Mouse (Mus musculus): ENCODE data around the gene Hist1h1e. TPM values are rescaled to one million over a fixed set of nuclear protein-coding genes. Genes with fewer than 3 reads are reported as not detected.
"Not testable (repeated sequence)": the region's sequence is repeated elsewhere in the genome, so short reads cannot be mapped to it uniquely, and the experiment has no call there.

Hist1h1e gene
- polyA plus RNA-seq, 1 experiment from 2014 or later, result 26.6 TPM

DNA sequence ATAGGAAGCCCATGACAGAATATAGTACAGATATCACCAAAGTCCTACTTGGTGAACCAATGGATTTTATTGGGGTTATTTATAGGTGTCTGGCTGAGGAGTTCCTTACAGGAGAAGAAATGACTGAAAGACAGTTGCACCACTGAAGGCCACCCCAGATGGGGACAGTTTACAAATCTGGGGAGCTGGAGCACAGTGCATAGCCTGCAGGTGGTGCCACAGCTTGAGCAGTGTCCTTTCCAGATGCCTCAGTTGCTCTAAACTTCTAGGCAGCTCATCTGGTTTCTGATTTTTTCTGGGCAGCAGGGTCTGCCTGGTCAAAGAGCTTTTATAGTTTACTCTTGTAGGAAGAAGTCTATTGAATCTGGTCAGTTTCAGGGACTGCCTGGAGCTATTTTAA, 12.5 kb downstream of the Hist1h1e start:
- H3K9ac ChIP-seq, result peak overlapping the region; percentile 60; the same call in 1 of the 2 replicates
- H3K36me3 ChIP-seq (replicated peaks), result peaks cover 11% of the 10 kb centered on the region
- H3K4me3 ChIP-seq (replicated peaks), result no peak overlapping the region
- H3K9me3 ChIP-seq (replicated peaks), result no peaks in the 10 kb centered on the region
- peak overlapping the region; percentile 94 for H3K27ac ChIP-seq (replicated peaks)
- H3K4me2 ChIP-seq, result peak overlapping the region; percentile 59
- ATAC-seq (ENCODE audit: insufficient read depth), result peak; percentile 37; the same call in 1 of the 2 replicates
- H3K4me1 ChIP-seq (replicated peaks), result peaks cover 30% of the 10 kb centered on the region
- no peaks in the 10 kb centered on the region for H3K27me3 ChIP-seq

DNA sequence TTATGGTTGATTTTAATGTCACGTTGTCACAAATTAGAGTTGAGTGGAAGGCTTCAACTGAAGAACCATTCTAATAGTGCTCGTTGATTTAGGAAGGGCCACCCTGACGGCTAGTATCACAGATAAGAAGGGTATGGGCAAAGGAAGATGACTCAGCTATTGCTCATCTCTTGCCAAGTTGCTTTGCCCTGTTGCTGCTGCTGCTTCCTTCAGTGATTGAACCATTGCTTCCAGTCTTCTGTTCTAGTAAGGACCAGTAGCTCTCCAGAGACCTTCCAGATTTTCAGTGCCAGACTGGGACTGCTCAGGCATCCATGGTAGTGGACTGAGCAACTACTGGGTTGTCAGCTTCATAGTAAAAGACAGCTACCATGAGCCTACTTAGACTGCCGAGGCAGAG, 13.1 kb downstream of the Hist1h1e start:
- peak overlapping the region; percentile 94 for H3K27ac ChIP-seq (replicated peaks)
- peak; percentile 92 for ATAC-seq (ENCODE audit: insufficient read depth)
- H3K4me3 ChIP-seq (replicated peaks), result no peak overlapping the region; the same call in 1 of the 2 replicates
- WGBS (ENCODE audit: insufficient replicate concordance), result 24% methylated on average over 4 of the region's 4 CpGs
- peaks cover 33% of the 10 kb centered on the region for H3K4me1 ChIP-seq (replicated peaks)
- peak overlapping the region; percentile 60 for H3K9ac ChIP-seq
- peak overlapping the region; percentile 59 for H3K4me2 ChIP-seq
- no peaks in the 10 kb centered on the region for H3K9me3 ChIP-seq (replicated peaks)
- H3K36me3 ChIP-seq (replicated peaks), result peaks cover 11% of the 10 kb centered on the region
- no peaks in the 10 kb centered on the region for H3K27me3 ChIP-seq

DNA sequence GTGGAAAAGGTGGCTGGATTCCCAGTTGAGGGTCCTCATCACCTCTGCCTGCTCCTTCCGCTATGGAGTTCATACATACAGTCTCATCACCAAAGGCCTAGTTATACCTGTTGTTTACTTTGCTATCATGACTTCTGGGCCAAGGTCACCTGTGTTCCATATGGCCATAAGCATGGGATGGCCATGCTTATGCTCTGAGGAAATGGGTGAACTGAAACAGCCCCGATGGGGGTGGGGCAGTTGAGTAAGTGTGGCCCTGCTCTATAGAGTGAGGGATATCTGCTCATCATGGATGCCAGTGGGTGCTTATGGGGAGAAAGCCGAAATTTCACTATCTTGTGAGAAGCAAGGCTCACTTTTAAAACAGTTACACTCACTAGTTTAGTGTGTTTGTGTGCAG, 17.3 kb downstream of the Hist1h1e start:
- 79% methylated on average over 3 of the region's 3 CpGs for WGBS (ENCODE audit: insufficient replicate concordance)
- ATAC-seq (ENCODE audit: insufficient read depth), result no peak
- H3K4me2 ChIP-seq, result no peak overlapping the region
- no peak overlapping the region for H3K4me3 ChIP-seq (replicated peaks)
- H3K36me3 ChIP-seq (replicated peaks), result 0 out of 2 replicates have a peak, but pooled peaks cover 3% of the 10 kb centered on the region
- H3K27ac ChIP-seq (replicated peaks), result no peak overlapping the region; the same call in 1 of the 2 replicates
- no peak overlapping the region for H3K9ac ChIP-seq
- no peaks in the 10 kb centered on the region for H3K9me3 ChIP-seq (replicated peaks)
- H3K27me3 ChIP-seq, result no peaks in the 10 kb centered on the region
- peaks cover 34% of the 10 kb centered on the region for H3K4me1 ChIP-seq (replicated peaks)

DNA sequence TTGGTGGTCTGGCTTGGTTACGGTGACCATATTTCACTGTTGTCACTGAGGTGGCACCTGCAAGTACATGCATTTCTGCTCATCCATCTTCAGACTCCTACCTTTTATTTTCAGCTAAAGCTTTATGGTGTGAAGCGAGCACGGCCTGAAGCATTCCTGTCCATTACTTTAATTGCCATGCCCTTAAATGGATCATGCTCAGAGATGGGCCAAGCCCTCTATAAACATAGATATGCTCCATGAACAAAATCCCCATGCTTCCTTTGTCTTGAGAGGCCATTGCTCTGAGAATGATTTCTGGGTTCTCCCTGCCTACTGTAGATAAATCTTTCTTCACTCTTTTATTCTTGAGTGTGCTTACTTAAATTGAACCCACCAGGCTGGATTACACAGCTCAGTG, 17.9 kb downstream of the Hist1h1e start:
- WGBS (ENCODE audit: insufficient replicate concordance), result 78% methylated on average over 3 of the region's 3 CpGs
- no peak for ATAC-seq (ENCODE audit: insufficient read depth)
- H3K4me1 ChIP-seq (replicated peaks), result peaks cover 28% of the 10 kb centered on the region
- H3K36me3 ChIP-seq (replicated peaks), result 0 out of 2 replicates have a peak, but pooled peaks cover 3% of the 10 kb centered on the region
- H3K9me3 ChIP-seq (replicated peaks), result no peaks in the 10 kb centered on the region
- H3K9ac ChIP-seq, result no peak overlapping the region
- H3K4me3 ChIP-seq (replicated peaks), result no peak overlapping the region
- no peak overlapping the region; the same call in 1 of the 2 replicates for H3K27ac ChIP-seq (replicated peaks)
- H3K4me2 ChIP-seq, result no peak overlapping the region
- no peaks in the 10 kb centered on the region for H3K27me3 ChIP-seq

DNA sequence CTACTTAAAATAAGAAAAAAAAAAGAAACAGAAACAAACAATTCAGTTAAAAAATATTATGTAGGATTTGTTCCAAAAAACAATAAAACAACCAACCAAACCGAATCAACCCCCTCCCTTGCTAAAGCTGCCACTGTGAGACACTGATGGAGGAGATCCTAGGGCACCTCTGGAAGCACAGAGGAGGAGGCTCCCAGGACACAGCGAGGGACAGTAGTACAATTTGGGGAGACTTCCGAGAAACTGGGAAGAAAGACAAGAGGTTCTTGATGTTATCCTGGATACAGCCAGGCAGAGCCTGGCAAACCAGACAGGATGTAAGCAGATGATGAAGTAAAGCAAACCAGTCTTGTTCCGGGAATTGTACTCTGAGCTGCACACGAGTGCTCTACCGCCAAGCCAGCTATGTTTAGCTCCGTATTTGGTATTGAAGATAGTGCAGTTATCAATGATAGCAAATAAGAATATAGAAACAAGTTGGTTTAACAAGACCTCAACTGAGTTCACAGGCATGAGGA, 19.1 kb downstream of the Hist1h1e start:
- peaks cover 17% of the 10 kb centered on the region for H3K4me1 ChIP-seq (replicated peaks)
- WGBS (ENCODE audit: insufficient replicate concordance), result 42% methylated on average over 7 of the region's 7 CpGs
- no peaks in the 10 kb centered on the region for H3K9me3 ChIP-seq (replicated peaks)
- H3K9ac ChIP-seq, result no peak overlapping the region
- H3K36me3 ChIP-seq (replicated peaks), result 0 out of 2 replicates have a peak, but pooled peaks cover 3% of the 10 kb centered on the region
- H3K27me3 ChIP-seq, result no peaks in the 10 kb centered on the region
- no peak overlapping the region for H3K4me3 ChIP-seq (replicated peaks)
- peak overlapping the region; percentile 25; the same call in 1 of the 2 replicates for H3K27ac ChIP-seq (replicated peaks)
- no peak overlapping the region for H3K4me2 ChIP-seq
- ATAC-seq (ENCODE audit: insufficient read depth), result no peak

DNA sequence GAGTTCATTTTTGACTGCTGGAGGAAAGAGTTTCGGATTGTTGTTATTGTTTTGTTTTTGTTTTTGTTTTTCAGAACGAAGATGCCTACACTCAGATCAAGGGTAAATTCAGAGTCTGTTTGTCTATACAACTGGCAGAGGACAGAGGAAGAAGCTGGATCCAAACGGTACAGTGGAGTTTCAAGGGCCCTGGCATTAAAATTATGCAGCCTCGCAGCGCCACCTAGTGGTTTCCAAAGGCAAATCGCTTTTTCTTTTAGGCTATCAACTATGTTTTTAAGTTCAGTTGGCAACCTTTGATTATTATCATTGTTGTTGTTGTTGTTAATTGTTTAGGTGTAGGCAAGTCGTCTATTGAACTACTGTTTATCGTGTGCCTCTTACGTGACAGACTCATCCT, 24.4 kb downstream of the Hist1h1e start:
- Histone ChIP-seq H3K4me3 (replicated peaks) (no peak overlapping the region), H3K4me1 (replicated peaks) (peaks cover 45% of the 10 kb centered on the region), H3K9ac (peak overlapping the region; percentile 7; the same call in 1 of the 2 replicates), H3K36me3 (replicated peaks) (0 out of 2 replicates have a peak, but pooled peaks cover 3% of the 10 kb centered on the region), H3K27me3 (no peaks in the 10 kb centered on the region), H3K4me2 (0 out of 2 replicates have a peak overlapping the region, but pooled peaks have one; percentile 21), H3K9me3 (replicated peaks) (no peaks in the 10 kb centered on the region), H3K27ac (replicated peaks) (peak overlapping the region; percentile 88)
- ATAC-seq (ENCODE audit: insufficient read depth), result no peak
- 4% methylated on average over 9 of the region's 9 CpGs for WGBS (ENCODE audit: insufficient replicate concordance)

DNA sequence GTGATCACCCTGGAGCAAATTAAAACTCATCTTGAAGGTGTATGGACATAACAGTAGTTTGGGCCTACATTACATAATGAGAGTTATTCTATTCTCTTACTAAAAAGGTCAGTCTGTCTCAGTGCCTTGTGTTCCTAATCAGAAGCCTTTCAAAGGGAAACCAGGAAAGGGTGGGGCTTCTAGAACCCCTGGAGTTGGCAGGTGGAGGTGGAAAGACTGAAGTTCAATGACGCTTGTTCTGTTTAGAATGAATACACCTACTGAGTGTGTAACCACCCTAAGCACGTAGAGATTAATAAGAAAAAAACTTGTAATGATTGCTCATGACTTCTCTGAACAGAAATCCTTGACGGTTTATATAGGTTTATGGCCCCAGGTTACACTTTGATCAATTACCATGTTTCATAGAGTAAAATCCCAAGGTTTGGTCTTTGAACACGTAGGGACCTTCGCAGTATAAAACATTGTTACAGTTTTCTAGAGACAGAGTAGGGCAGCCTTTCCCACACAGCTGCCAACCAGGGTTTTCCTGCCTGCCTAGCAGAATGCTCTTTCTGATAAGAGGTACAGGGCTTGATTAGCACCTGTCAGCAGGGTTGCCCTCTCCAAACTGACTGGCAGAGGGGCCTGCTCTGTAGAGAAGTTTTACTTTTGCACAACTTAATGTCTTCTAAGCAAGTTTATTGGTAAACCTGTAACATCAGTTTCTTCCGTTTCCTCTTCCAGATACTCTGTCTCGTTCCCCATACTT, 26.6 kb downstream of the Hist1h1e start:
- Histone ChIP-seq H3K4me1 (replicated peaks) (peaks cover 53% of the 10 kb centered on the region), H3K27ac (replicated peaks) (peak overlapping the region; percentile 88), H3K4me3 (replicated peaks) (peak overlapping the region; percentile 6; the same call in 1 of the 2 replicates), H3K9me3 (replicated peaks) (no peaks in the 10 kb centered on the region), H3K4me2 (peak overlapping the region; percentile 21), H3K27me3 (no peaks in the 10 kb centered on the region), H3K36me3 (replicated peaks) (no peaks in the 10 kb centered on the region), H3K9ac (peak overlapping the region; percentile 41)
- WGBS (ENCODE audit: insufficient replicate concordance), result 30% methylated on average over 7 of the region's 7 CpGs
- peak; percentile 94 for ATAC-seq (ENCODE audit: insufficient read depth)

DNA sequence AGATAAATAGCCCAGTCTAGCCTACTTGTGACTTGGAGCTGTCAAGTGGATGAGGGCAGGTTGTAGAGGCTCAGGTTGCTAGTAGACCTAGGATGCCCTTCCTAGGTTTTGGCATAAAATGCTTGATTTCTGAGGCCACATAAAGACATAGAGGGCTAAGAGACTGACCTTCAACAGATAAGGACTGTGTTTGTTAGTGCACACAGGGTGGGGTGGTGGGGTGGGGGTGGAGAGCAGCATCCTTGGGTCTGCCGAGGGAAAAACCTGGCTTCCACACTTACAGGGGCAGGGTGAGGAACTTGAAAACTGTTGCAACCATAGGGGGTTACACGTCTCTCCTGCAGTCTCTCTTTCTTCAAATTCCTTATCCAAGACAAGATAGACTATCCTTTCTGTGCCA, 27.2 kb downstream of the Hist1h1e start:
- Histone ChIP-seq H3K9me3 (replicated peaks) (no peaks in the 10 kb centered on the region), H3K27me3 (no peaks in the 10 kb centered on the region), H3K4me3 (replicated peaks) (0 out of 2 replicates have a peak overlapping the region, but pooled peaks have one; percentile 6), H3K4me1 (replicated peaks) (peaks cover 53% of the 10 kb centered on the region), H3K4me2 (peak overlapping the region; percentile 21), H3K27ac (replicated peaks) (peak overlapping the region; percentile 88), H3K9ac (peak overlapping the region; percentile 41), H3K36me3 (replicated peaks) (no peaks in the 10 kb centered on the region)
- peak; percentile 55 for ATAC-seq (ENCODE audit: insufficient read depth)
- 16% methylated on average over 2 of the region's 2 CpGs for WGBS (ENCODE audit: insufficient replicate concordance)

DNA sequence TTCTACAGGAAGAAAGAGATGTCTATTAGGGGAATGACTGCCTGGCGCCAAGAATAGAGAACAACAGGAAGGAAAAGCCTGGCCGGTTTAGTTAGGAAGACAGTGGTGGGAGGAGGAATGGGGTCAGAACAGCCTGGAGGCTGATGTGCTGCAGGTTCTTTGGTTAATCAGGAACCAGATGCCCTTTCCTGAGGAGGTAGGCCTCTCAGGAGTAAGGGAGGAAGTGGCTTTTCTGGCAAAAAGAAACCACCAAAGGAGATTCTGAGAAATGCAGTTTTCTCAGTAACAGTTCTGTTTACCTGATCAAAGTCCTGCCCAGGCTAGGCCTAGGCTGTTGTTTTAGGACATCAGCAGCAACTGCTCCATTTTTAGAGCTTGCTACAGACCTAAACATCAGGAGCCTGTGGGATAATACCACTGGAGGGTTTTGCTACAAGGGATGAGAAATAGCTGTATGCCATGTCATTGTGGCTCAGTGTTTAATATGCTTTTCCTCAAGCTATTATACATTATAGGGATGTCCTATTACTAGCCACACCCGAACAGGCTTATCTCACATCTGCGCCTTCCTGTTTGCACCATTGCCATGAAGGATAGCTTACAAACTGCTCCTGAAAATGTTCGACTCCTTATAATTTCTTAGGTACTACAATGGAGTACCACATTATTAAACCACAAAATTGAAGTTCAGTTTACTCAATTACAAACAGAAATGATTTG, 29.1 kb downstream of the Hist1h1e start:
- Histone ChIP-seq H3K4me3 (replicated peaks) (no peak overlapping the region), H3K4me1 (replicated peaks) (peaks cover 57% of the 10 kb centered on the region), H3K9me3 (replicated peaks) (no peaks in the 10 kb centered on the region), H3K36me3 (replicated peaks) (no peaks in the 10 kb centered on the region), H3K4me2 (peak overlapping the region; percentile 21; the same call in 1 of the 2 replicates), H3K9ac (peak overlapping the region; percentile 35), H3K27ac (replicated peaks) (peak overlapping the region; percentile 84), H3K27me3 (no peaks in the 10 kb centered on the region)
- WGBS (ENCODE audit: insufficient replicate concordance), result 13% methylated on average over 5 of the region's 5 CpGs
- ATAC-seq (ENCODE audit: insufficient read depth), result no peak

DNA sequence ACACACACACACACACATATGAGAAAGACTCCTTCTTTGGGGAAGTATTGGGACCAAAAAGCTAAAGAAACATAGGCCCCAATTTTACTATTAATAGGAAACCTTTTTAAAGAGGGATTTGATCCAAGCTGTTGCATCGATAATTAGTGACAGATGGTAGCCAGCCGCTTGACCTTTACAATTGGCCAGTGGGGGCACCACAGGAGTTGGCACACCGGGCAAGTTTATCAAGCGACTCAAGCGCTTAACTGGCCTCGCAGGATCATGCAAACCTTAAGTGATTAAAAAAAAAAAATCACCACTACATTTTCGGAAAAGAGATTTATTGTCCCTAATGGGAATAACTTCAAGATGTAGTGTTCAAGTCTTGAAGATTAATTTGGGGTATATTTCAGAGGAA, 29.7 kb downstream of the Hist1h1e start:
- WGBS (ENCODE audit: insufficient replicate concordance), result 73% methylated on average over 7 of the region's 7 CpGs
- no peak overlapping the region for H3K4me3 ChIP-seq (replicated peaks)
- H3K27ac ChIP-seq (replicated peaks), result peak overlapping the region; percentile 84
- no peaks in the 10 kb centered on the region for H3K27me3 ChIP-seq
- peaks cover 57% of the 10 kb centered on the region for H3K4me1 ChIP-seq (replicated peaks)
- no peaks in the 10 kb centered on the region for H3K36me3 ChIP-seq (replicated peaks)
- no peaks in the 10 kb centered on the region for H3K9me3 ChIP-seq (replicated peaks)
- peak overlapping the region; percentile 35; the same call in 1 of the 2 replicates for H3K9ac ChIP-seq
- no peak for ATAC-seq (ENCODE audit: insufficient read depth)
- no peak overlapping the region for H3K4me2 ChIP-seq

DNA sequence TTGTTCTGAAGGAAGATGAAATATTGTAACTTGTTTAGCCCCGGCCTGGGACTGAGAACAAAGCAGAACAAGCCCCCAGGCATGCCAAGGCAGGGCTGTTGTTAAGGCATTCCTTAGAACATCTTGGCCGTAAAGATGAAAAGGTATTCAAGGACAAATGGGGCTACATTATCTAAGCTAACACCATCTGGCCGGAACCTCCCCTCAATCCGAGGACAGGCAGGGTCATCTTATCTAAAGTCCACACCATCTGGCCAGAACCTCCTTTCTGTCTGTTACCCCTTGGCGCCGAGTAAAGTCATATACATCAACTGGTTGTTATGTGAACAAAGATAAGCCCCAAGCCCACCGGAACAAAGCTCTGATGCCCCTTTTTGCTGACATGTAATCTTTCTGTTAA, 30.5 kb downstream of the Hist1h1e start:
- 67% methylated on average over 7 of the region's 7 CpGs for WGBS (ENCODE audit: insufficient replicate concordance)
- ATAC-seq (ENCODE audit: insufficient read depth), result not testable (repeated sequence)
- H3K4me1 ChIP-seq (replicated peaks), result peaks cover 54% of the 10 kb centered on the region

More for the DNA sequence above, 30.5 kb downstream of the Hist1h1e start:
- H3K36me3 ChIP-seq (replicated peaks); H3K9ac ChIP-seq; H3K4me2 ChIP-seq; H3K27ac ChIP-seq (replicated peaks); H3K27me3 ChIP-seq; H3K4me3 ChIP-seq (replicated peaks); H3K9me3 ChIP-seq (replicated peaks): not testable (repeated sequence)
